Mouse (Mus musculus) forebrain, postnatal 0 days (tissue): Measurements from ENCODE around the gene Supv3l1. TPM values are rescaled to one million over a fixed set of nuclear protein-coding genes. Genes with fewer than 3 reads are reported as not detected.

Experiments used
- ATAC-seq: fragments of 200-750 bp; cut with Nextera tagmentation; 2 replicates; pipeline ENCODE4 v1.8.0; 2017; ENCODE audit warnings: mild to moderate bottlenecking, moderate library complexity
- DNase-seq: peaks from one replicate; pipeline ENCODE4 v3.0.0-alpha.2; 2015
- H3K27ac ChIP-seq: fragments of 300-500 bp; sonication (generic); 2 replicates; pipeline ENCODE4 v1.5.1; 2014; ENCODE audit warnings: low read depth, mild to moderate bottlenecking, antibody characterized with exemption, low read length, moderate library complexity, mixed read lengths
- H3K27me3 ChIP-seq: fragments of 300-500 bp; sonication (generic); 2 replicates; pipeline ENCODE4 v1.6.1; 2014; ENCODE audit warnings: mild to moderate bottlenecking, low read length, mixed read lengths; ENCODE audit not compliant: insufficient read depth
- H3K36me3 ChIP-seq: fragments of 300-500 bp; sonication (generic); 2 replicates; pipeline ENCODE4 v1.6.1; 2014; ENCODE audit warnings: mild to moderate bottlenecking, moderate library complexity; ENCODE audit not compliant: insufficient read depth
- H3K4me1 ChIP-seq: fragments of 300-500 bp; sonication (generic); 2 replicates; pipeline ENCODE4 v1.6.1; 2014; ENCODE audit warnings: antibody characterized with exemption; ENCODE audit not compliant: insufficient read depth
- H3K4me2 ChIP-seq: fragments of 300-500 bp; sonication (generic); 2 replicates; pipeline ENCODE4 v1.6.1; 2014; ENCODE audit warnings: low read depth, mild to moderate bottlenecking, moderate library complexity
- H3K4me3 ChIP-seq: fragments of 300-500 bp; sonication (generic); 2 replicates; pipeline ENCODE4 v1.5.1; 2014; ENCODE audit warnings: low read depth, low read length, mixed read lengths
- H3K9ac ChIP-seq: fragments of 300-500 bp; sonication (generic); 2 replicates; pipeline ENCODE4 v1.6.1; 2014; ENCODE audit warnings: mild to moderate bottlenecking
- H3K9me3 ChIP-seq: fragments of 300-500 bp; sonication (generic); 2 replicates; pipeline ENCODE4 v1.6.1; 2016; ENCODE audit warnings: low read length
- CTCF ChIP-seq: sonication (generic); IDR thresholded peaks from 2 replicates; pipeline ENCODE4 v1.5.1; 2016; ENCODE audit warnings: antibody characterized with exemption, control low read depth, low read depth
- WGBS: fragments of 180-500 bp; shearing (Covaris S2); extraction: QIAGEN DNeasy Blood & Tissue Kit; methylation state at CpG from one replicate; pipeline ENCODE4 v1.1.7; 2014; 5-methylcytosine and 5-hydroxymethylcytosine counted together
- polyA plus RNA-seq: library from polyadenylated mRNA; unstranded; fragments of >200 nt; fragmentation: Nextera tagmentation; extraction: Ambion mirVana; gene quantifications from 2 replicates; pipeline ENCODE4 v1.2.1, GENCODE M21; 2015
- total RNA-seq: library from RNA; depleted of rRNA; stranded (reverse); fragments of >200 nt; gene quantifications from 2 replicates; pipeline ENCODE4 v1.2.3, GENCODE M21; 2014; rRNA removed

Supv3l1 gene
- total and polyA plus RNA-seq, 2 experiments from 2014 or later, result 15.8 to 26.0 TPM

GRCm38 (mm10) chr10:62379808-62380207 lies 69.7 kb downstream of the Supv3l1 start, which contains the start of gene Hk1:
TSS of gene Hk1 (minus strand) at chr10:62379908.
- no peaks in the 10 kb centered on the region for H3K4me1 ChIP-seq
- no peak for TF ChIP-seq CTCF
- H3K9ac ChIP-seq, result no peak within 1 kb of the TSS
- no peak within 1 kb of the TSS for H3K4me2 ChIP-seq
- H3K27me3 ChIP-seq, result no peaks in the 10 kb centered on the region
- DNase-seq (no peak), ATAC-seq (no peak)
- no peak within 1 kb of the TSS for H3K4me3 ChIP-seq
- H3K9me3 ChIP-seq, result no peaks in the 10 kb centered on the region
- H3K36me3 ChIP-seq, result no peaks in the 10 kb centered on the region
- H3K27ac ChIP-seq, result no peak within 1 kb of the TSS
- 92% methylated on average over 1 of the region's 1 CpGs for WGBS

Other genes with a start within 250 kb of the Supv3l1 start
- 7.2 and 11.6 TPM in 2 replicates for gene Tspan15, start 218.5 kb downstream of the Supv3l1 start, total RNA-seq
- 11.6 and 15.2 TPM in 2 replicates for gene Tspan15, start 218.5 kb downstream of the Supv3l1 start, polyA plus RNA-seq
- not detected in 2 replicates for gene Tacr2, start 197.3 kb downstream of the Supv3l1 start, total RNA-seq
- not detected in 2 replicates for gene Tacr2, start 197.3 kb downstream of the Supv3l1 start, polyA plus RNA-seq
- 86.2 and 90.1 TPM in 2 replicates for gene Hk1, start 69.8 kb downstream of the Supv3l1 start, total RNA-seq
- 109 and 140 TPM in 2 replicates for gene Hk1, start 69.8 kb downstream of the Supv3l1 start, polyA plus RNA-seq
- 0.23 and 0.57 TPM in 2 replicates for gene Hkdc1, start 27.2 kb downstream of the Supv3l1 start, total RNA-seq
- gene Hkdc1, start 27.2 kb downstream of the Supv3l1 start, polyA plus RNA-seq, result 0.31 and 0.33 TPM in 2 replicates
- 2.0 and 2.2 TPM in 2 replicates for gene 4930507D05Rik, start 249 bp downstream of the Supv3l1 start, total RNA-seq
- gene 4930507D05Rik, start 249 bp downstream of the Supv3l1 start, polyA plus RNA-seq, result 0.98 and 1.5 TPM in 2 replicates
- gene Vps26a, start 37.1 kb upstream of the Supv3l1 start, total RNA-seq, result 40.2 and 45.7 TPM in 2 replicates
- 43.1 and 52.1 TPM in 2 replicates for gene Vps26a, start 37.1 kb upstream of the Supv3l1 start, polyA plus RNA-seq
- 12.8 and 17.4 TPM in 2 replicates for gene Srgn, start 77.7 kb upstream of the Supv3l1 start, total RNA-seq
- 19.8 and 19.9 TPM in 2 replicates for gene Srgn, start 77.7 kb upstream of the Supv3l1 start, polyA plus RNA-seq
- 95.5 and 100 TPM in 2 replicates for gene Kif1bp, start 128.7 kb upstream of the Supv3l1 start, total RNA-seq
- 67.8 and 78.9 TPM in 2 replicates for gene Kif1bp, start 128.7 kb upstream of the Supv3l1 start, polyA plus RNA-seq
- gene Ddx21, start 152.5 kb upstream of the Supv3l1 start, total RNA-seq, result 24.2 and 30.7 TPM in 2 replicates
- gene Ddx21, start 152.5 kb upstream of the Supv3l1 start, polyA plus RNA-seq, result 10.4 and 11.1 TPM in 2 replicates
- 77.4 and 91.0 TPM in 2 replicates for gene Ddx50, start 201.5 kb upstream of the Supv3l1 start, total RNA-seq
- gene Ddx50, start 201.5 kb upstream of the Supv3l1 start, polyA plus RNA-seq, result 73.1 and 74.5 TPM in 2 replicates